Mouse (Mus musculus): ENCODE measurements around the gene Abcg4. TPM values are rescaled to one million over a fixed set of nuclear protein-coding genes. Genes with fewer than 3 reads are reported as not detected.
"Not testable (repeated sequence)": the region's sequence is repeated elsewhere in the genome, so short reads cannot be mapped to it uniquely, and the experiment has no call there.

Gene Abcg4
- 3.4 and 3.7 TPM in 2 replicates for polyA plus RNA-seq (2014; fragmentation: Nextera tagmentation; extraction: Ambion mirVana)

DNA sequence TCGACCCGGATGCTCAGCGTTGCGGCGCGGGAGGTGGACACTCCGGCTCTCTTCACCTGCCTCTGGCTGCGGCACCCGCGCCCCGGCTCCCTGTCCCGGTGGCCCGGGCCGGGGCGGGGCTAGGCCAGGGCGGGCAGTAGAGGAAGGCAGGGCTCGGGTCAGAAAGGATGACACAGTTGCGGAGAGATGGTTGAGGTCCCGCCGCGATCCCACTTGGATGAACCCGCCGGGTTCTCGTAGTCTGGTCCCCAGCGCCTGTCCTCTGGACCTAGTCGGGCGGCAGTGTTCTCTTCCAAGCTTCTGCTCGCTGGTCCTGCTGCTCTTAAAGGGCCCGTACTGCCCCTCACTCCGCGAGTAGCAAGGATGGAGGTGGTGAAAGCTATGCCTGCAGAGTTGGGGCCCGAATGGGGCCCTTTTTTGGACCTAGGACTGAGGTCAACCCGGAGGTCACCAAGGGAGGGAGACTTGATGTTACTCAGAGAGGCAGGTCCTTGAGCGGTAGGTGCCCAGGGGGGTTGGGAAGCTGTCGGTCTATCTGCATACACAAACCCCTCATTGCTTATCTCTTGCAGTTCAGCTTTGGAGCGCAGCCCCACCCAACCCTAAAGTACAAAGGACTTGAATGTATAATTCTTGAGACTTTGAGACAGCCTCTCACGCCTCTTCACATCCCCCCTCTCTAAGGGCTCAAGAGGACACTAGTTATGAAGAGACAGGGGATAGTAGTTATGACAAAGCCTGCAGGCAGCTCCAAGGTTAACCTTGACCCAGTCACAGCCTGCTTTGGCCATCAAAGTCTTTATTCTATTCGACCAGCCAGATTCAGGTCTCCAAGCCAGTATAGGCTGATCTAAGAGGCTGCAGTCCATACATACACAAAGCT lies at the start of gene Abcg4:
Abcg4 (minus strand) TSS at position 540 of the 883 bp plus-strand sequence.
- DNase-seq (ENCODE audit: low spot score) (peak; percentile 59), ATAC-seq (ENCODE audit: insufficient number of reproducible peaks, low FRiP score, low TSS enrichment, low read depth) (peak; percentile 60)
- peak within 1 kb of the TSS; percentile 99 for H3K4me2 ChIP-seq (ENCODE audit: low read depth, severe bottlenecking)
- peaks cover 18% of the 10 kb centered on the region; the same call in 1 of the 2 replicates for H3K4me1 ChIP-seq (ENCODE audit: control insufficient read depth, insufficient read depth, low read length)
- WGBS, result 2% methylated on average over 38 of the region's 38 CpGs
- H3K27me3 ChIP-seq (ENCODE audit: control insufficient read depth, insufficient read depth, low read length), result peaks cover 20% of the 10 kb centered on the region
- H3K27ac ChIP-seq (replicated peaks; ENCODE audit: low read depth, low read length), result no peak within 1 kb of the TSS
- peak within 1 kb of the TSS; percentile 82 for H3K4me3 ChIP-seq (ENCODE audit: low read depth, low read length)
- peak within 1 kb of the TSS; percentile 73 for H3K9ac ChIP-seq (ENCODE audit: low read length)
- peaks cover 13% of the 10 kb centered on the region for H3K36me3 ChIP-seq (ENCODE audit: control insufficient read depth, insufficient read depth, low read length)
- no peaks in the 10 kb centered on the region for H3K9me3 ChIP-seq (ENCODE audit: control insufficient read depth, low read length)

GRCm38 (mm10) chr9:44337436-44338169 lies 49.2 kb upstream of the Abcg4 start:
- H3K27me3 ChIP-seq (ENCODE audit: control insufficient read depth, insufficient read depth, low read length), result no peaks in the 10 kb centered on the region
- 70% methylated on average over 9 of the region's 9 CpGs for WGBS
- no peak overlapping the region; the same call in 1 of the 2 replicates for H3K9ac ChIP-seq (ENCODE audit: low read length)
- peak overlapping the region; percentile 69 for H3K4me2 ChIP-seq (ENCODE audit: low read depth, severe bottlenecking)
- DNase-seq (ENCODE audit: low spot score), result no peak
- no peak overlapping the region; the same call in 1 of the 2 replicates for H3K4me3 ChIP-seq (ENCODE audit: low read depth, low read length)
- ATAC-seq (ENCODE audit: insufficient number of reproducible peaks, low FRiP score, low TSS enrichment, low read depth), result no peak
- no peaks in the 10 kb centered on the region for H3K9me3 ChIP-seq (ENCODE audit: control insufficient read depth, low read length)
- peaks cover 10% of the 10 kb centered on the region for H3K4me1 ChIP-seq (ENCODE audit: control insufficient read depth, insufficient read depth, low read length)
- H3K27ac ChIP-seq (replicated peaks; ENCODE audit: low read depth, low read length), result 0 out of 2 replicates have a peak overlapping the region, but pooled peaks have one; percentile 18
- H3K36me3 ChIP-seq (ENCODE audit: control insufficient read depth, insufficient read depth, low read length), result peaks cover 18% of the 10 kb centered on the region

DNA sequence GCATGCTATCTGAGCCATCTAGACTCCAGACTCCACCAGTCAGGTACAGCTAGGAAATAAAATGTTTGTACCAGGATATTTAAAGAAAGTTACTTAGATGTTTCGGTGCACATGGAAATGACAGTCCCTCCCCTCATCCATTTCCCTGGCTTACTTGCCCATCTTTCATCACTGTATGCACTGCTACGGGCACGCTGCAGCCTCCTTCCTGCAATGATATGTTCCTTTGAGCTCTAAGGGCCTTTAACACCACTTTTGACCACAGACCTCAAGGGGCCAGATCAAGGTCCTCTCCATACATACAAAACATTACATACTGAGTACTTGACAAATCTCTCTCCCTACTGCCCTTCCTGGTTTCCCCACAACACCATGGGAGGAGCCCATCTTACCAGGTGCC lies 48.5 kb upstream of the Abcg4 start:
- H3K9me3 ChIP-seq (ENCODE audit: control insufficient read depth, low read length), result no peaks in the 10 kb centered on the region
- peak overlapping the region; percentile 82 for H3K4me3 ChIP-seq (ENCODE audit: low read depth, low read length)
- no peak overlapping the region; the same call in 1 of the 2 replicates for H3K9ac ChIP-seq (ENCODE audit: low read length)
- peaks cover 10% of the 10 kb centered on the region; the same call in 1 of the 2 replicates for H3K4me1 ChIP-seq (ENCODE audit: control insufficient read depth, insufficient read depth, low read length)
- H3K27me3 ChIP-seq (ENCODE audit: control insufficient read depth, insufficient read depth, low read length), result no peaks in the 10 kb centered on the region
- DNase-seq (ENCODE audit: low spot score) (no peak), ATAC-seq (ENCODE audit: insufficient number of reproducible peaks, low FRiP score, low TSS enrichment, low read depth) (no peak)
- no peak overlapping the region for H3K27ac ChIP-seq (replicated peaks; ENCODE audit: low read depth, low read length)
- peaks cover 22% of the 10 kb centered on the region for H3K36me3 ChIP-seq (ENCODE audit: control insufficient read depth, insufficient read depth, low read length)
- H3K4me2 ChIP-seq (ENCODE audit: low read depth, severe bottlenecking), result peak overlapping the region; percentile 69
- 75% methylated on average over 3 of the region's 3 CpGs for WGBS

DNA sequence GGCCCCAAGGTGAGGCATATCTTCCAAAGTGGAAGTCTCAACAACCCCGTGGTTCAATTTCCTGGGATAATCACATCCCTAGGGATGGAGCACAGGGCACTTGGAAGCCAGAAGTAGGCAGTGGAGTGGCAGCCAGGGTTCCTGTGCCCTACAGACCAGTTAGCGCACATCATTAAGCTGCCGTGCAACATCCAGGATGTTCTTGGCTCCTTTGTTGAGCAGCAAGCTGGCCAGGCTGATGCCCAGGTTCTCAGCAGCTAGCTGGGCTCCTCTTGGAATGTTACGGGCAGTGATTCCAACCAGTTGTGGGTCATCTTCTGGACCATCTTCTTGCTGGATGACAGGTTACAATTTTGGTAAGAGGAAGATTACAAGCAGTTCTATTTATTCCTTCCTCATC lies 48.1 kb upstream of the Abcg4 start:
- ATAC-seq (ENCODE audit: insufficient number of reproducible peaks, low FRiP score, low TSS enrichment, low read depth); H3K9me3 ChIP-seq (ENCODE audit: control insufficient read depth, low read length); DNase-seq (ENCODE audit: low spot score); H3K27ac ChIP-seq (replicated peaks; ENCODE audit: low read depth, low read length); H3K27me3 ChIP-seq (ENCODE audit: control insufficient read depth, insufficient read depth, low read length): not testable (repeated sequence)
- peak overlapping the region; percentile 45; the same call in 1 of the 2 replicates for H3K9ac ChIP-seq (ENCODE audit: low read length)
- H3K4me3 ChIP-seq (ENCODE audit: low read depth, low read length), result peak overlapping the region; percentile 82
- H3K36me3 ChIP-seq (ENCODE audit: control insufficient read depth, insufficient read depth, low read length), result peaks cover 26% of the 10 kb centered on the region
- peaks cover 10% of the 10 kb centered on the region; the same call in 1 of the 2 replicates for H3K4me1 ChIP-seq (ENCODE audit: control insufficient read depth, insufficient read depth, low read length)
- peak overlapping the region; percentile 69 for H3K4me2 ChIP-seq (ENCODE audit: low read depth, severe bottlenecking)
- 46% methylated on average over 4 of the region's 4 CpGs for WGBS

DNA sequence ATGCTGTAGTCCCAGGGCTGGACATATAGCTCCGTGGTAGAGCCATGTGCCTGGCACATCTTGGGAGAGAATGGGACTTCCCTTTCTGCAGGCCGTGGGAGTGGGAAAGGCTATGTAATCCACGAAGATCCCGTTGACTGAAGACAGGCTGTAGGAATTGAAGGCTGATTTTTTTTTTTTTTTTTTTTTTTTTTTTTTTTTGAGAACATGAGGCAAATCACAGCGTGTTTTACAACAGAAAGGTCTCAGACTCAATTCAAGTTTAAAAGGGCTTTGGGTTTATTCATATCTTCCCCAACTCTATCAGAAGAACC lies 47.6 kb upstream of the Abcg4 start:
- Histone ChIP-seq H3K27ac (replicated peaks; ENCODE audit: low read depth, low read length) (peak overlapping the region; percentile 93), H3K4me1 (ENCODE audit: control insufficient read depth, insufficient read depth, low read length) (peaks cover 10% of the 10 kb centered on the region; the same call in 1 of the 2 replicates), H3K36me3 (ENCODE audit: control insufficient read depth, insufficient read depth, low read length) (peaks cover 29% of the 10 kb centered on the region), H3K4me2 (ENCODE audit: low read depth, severe bottlenecking) (peak overlapping the region; percentile 69), H3K9ac (ENCODE audit: low read length) (peak overlapping the region; percentile 99), H3K9me3 (ENCODE audit: control insufficient read depth, low read length) (no peaks in the 10 kb centered on the region), H3K4me3 (ENCODE audit: low read depth, low read length) (peak overlapping the region; percentile 82), H3K27me3 (ENCODE audit: control insufficient read depth, insufficient read depth, low read length) (no peaks in the 10 kb centered on the region)
- WGBS, result 7% methylated on average over 5 of the region's 5 CpGs
- ATAC-seq (ENCODE audit: insufficient number of reproducible peaks, low FRiP score, low TSS enrichment, low read depth) (no peak), DNase-seq (ENCODE audit: low spot score) (no peak)

DNA sequence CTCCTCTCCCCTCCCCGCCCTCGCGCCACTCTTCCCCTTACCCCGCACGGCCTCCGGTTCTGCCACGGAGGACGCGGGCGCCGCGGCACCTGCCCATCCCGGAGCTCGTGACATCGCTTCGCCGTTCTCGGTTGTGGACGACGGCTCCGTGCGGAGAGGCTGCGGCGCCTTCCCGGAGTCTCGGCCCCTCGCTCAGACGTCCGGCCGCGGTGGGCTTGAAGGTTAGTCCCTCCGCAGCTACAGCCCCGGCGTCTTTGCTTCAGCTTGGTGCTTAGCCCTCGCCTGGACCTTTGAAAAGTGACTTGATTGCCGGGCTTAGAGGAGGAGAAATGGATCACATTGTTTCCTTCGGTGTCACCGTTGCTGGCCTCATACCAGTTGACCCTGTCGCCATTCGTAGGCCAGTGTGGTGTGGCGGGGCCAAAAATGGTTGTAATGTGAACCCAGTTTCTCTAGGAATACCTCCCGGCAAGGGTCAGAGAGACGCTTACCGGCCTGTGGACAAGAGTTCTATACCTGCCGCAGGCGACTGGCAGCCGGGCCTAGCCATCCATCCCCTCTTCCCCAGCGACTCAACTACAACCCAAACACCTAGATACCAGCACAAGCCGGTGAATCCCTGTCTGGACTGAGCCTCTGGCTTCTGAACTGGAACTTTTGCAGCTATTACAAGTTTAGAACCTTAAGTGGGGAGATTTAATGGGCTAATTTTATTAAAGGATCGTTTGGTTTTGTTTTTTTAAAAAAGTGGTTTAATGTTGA lies 47.1 kb upstream of the Abcg4 start:
- WGBS, result under 1% methylated on average over 50 of the region's 50 CpGs
- Histone ChIP-seq H3K9me3 (ENCODE audit: control insufficient read depth, low read length) (no peaks in the 10 kb centered on the region), H3K4me3 (ENCODE audit: low read depth, low read length) (peak overlapping the region; percentile 82), H3K9ac (ENCODE audit: low read length) (peak overlapping the region; percentile 99), H3K36me3 (ENCODE audit: control insufficient read depth, insufficient read depth, low read length) (peaks cover 32% of the 10 kb centered on the region), H3K4me2 (ENCODE audit: low read depth, severe bottlenecking) (peak overlapping the region; percentile 69), H3K4me1 (ENCODE audit: control insufficient read depth, insufficient read depth, low read length) (peaks cover 10% of the 10 kb centered on the region; the same call in 1 of the 2 replicates), H3K27me3 (ENCODE audit: control insufficient read depth, insufficient read depth, low read length) (no peaks in the 10 kb centered on the region), H3K27ac (replicated peaks; ENCODE audit: low read depth, low read length) (peak overlapping the region; percentile 93)
- ATAC-seq (ENCODE audit: insufficient number of reproducible peaks, low FRiP score, low TSS enrichment, low read depth), result no peak
- DNase-seq (ENCODE audit: low spot score), result peak; percentile 70

- Histone ChIP-seq H3K27ac (replicated peaks; ENCODE audit: low read depth, low read length) (peak within 1 kb of the TSS; percentile 93), H3K4me1 (ENCODE audit: control insufficient read depth, insufficient read depth, low read length) (peaks cover 10% of the 10 kb centered on the region; the same call in 1 of the 2 replicates), H3K9ac (ENCODE audit: low read length) (peak within 1 kb of the TSS; percentile 99), H3K27me3 (ENCODE audit: control insufficient read depth, insufficient read depth, low read length) (no peaks in the 10 kb centered on the region), H3K4me3 (ENCODE audit: low read depth, low read length) (peak within 1 kb of the TSS; percentile 82), H3K4me2 (ENCODE audit: low read depth, severe bottlenecking) (peak within 1 kb of the TSS; percentile 69), H3K36me3 (ENCODE audit: control insufficient read depth, insufficient read depth, low read length) (peaks cover 35% of the 10 kb centered on the region), H3K9me3 (ENCODE audit: control insufficient read depth, low read length) (no peaks in the 10 kb centered on the region)
- peak; percentile 99 for DNase-seq (ENCODE audit: low spot score)
- peak; percentile 96 for ATAC-seq (ENCODE audit: insufficient number of reproducible peaks, low FRiP score, low TSS enrichment, low read depth)
- whole genome bisulfite sequencing, result under 1% methylated on average over 75 of the region's 91 CpGs
Observed at GRCm38 (mm10) chr9:44334396-44335330, 46.2 kb upstream of the Abcg4 start, which contains the start of gene H2afx. H2afx (plus strand) TSS chr9:44334694.
